Mouse (Mus musculus) retina, adult 2 months (tissue): ENCODE data around the gene Tbx2.

Experiments
- DNase-seq: peaks from one replicate; pipeline ENCODE4 v3.0.0-alpha.2; 2012; ENCODE audit warnings: low read depth, low spot score

Gene Tbx2

GRCm38 (mm10) chr11:85825031-85825430 is 7.3 kb upstream of the Tbx2 start:
- no peak for DNase-seq

- no peak for DNase-seq
Measured at GRCm38 (mm10) chr11:85825823-85826222, 6.5 kb upstream of the Tbx2 start.

GRCm38 (mm10) chr11:85827342-85827741 is 5.0 kb upstream of the Tbx2 start:
- DNase-seq = no peak

GRCm38 (mm10) chr11:85828691-85829519 is 3.4 kb upstream of the Tbx2 start:
- no peak for DNase-seq

GRCm38 (mm10) chr11:85829520-85830440 is 2.6 kb upstream of the Tbx2 start:
- DNase-seq = no peak

GRCm38 (mm10) chr11:85830901-85831341 is 1.4 kb upstream of the Tbx2 start:
- DNase-seq = no peak

- DNase-seq = no peak
Measured at GRCm38 (mm10) chr11:85831656-85832230, 608 bp upstream of the Tbx2 start.

GRCm38 (mm10) chr11:85833081-85833521 is 750 bp downstream of the Tbx2 start:
- no peak for DNase-seq

GRCm38 (mm10) chr11:85833761-85834385 is 1.5 kb downstream of the Tbx2 start:
- no peak for DNase-seq

GRCm38 (mm10) chr11:85834386-85834931 is 2.1 kb downstream of the Tbx2 start:
- no peak for DNase-seq

- DNase-seq = no peak
Measured at GRCm38 (mm10) chr11:85835001-85835752, 2.8 kb downstream of the Tbx2 start.

- DNase-seq = no peak
Measured at GRCm38 (mm10) chr11:85835753-85836522, 3.6 kb downstream of the Tbx2 start.

- DNase-seq = no peak
Measured at GRCm38 (mm10) chr11:85836523-85837290, 4.4 kb downstream of the Tbx2 start.

GRCm38 (mm10) chr11:85837291-85837647 is 4.9 kb downstream of the Tbx2 start:
- no peak for DNase-seq

GRCm38 (mm10) chr11:85837648-85838423 is 5.5 kb downstream of the Tbx2 start:
- no peak for DNase-seq

- DNase-seq = no peak
Measured at GRCm38 (mm10) chr11:85838424-85839257, 6.3 kb downstream of the Tbx2 start.

- DNase-seq = no peak
Measured at GRCm38 (mm10) chr11:85839258-85840030, 7.1 kb downstream of the Tbx2 start.
